Mouse (Mus musculus) erythroblast, embryonic 14.5 days (primary cell): ENCODE data around the gene Lrrc75a.

Source experiments
- GATA1 ChIP-seq: IDR thresholded peaks from 2 replicates; pipeline ENCODE4 v1.6.1; 2012; ENCODE audit warnings: low read length, inconsistent platforms, mixed read lengths
- TAL1 ChIP-seq: IDR thresholded peaks from 3 replicates; pipeline ENCODE4 v1.6.1; 2012; ENCODE audit warnings: low read length, inconsistent platforms, mixed read lengths

DNA sequence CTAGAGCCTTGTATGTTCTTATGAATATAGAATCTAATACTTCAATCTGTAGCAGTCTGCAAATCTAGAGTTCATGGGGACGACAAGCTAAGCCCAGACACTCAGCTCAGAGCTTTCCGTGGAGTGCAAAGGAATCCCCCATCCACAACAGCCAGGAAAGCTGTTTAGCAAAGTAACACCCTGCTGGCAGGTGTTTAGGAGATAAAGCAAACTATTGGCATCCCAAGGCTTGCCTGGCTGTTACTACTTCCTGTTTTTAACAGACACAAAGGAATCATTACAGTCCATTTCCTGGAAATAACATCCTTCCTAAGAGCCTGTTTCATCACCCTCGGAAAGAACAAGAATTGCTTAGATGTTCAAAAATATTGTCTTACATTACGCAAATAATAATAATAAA lies 12.6 kb upstream of the Lrrc75a start:
- TF ChIP-seq TAL1: no peak
- no peak for TF ChIP-seq GATA1
